Mouse (Mus musculus) heart, postnatal 10 days (tissue): ENCODE results near the gene Prss41. TPM values are rescaled to one million over a fixed set of nuclear protein-coding genes. Genes with fewer than 3 reads are reported as not detected.
"Not testable (repeated sequence)": the region's sequence is repeated elsewhere in the genome, so short reads cannot be mapped to it uniquely, and the experiment has no call there.

ENCODE experiments used
- DNase-seq, 2 experiments: peaks; one replicate each; pipeline ENCODE4 v3.0.0; 2021
- intact Hi-C: fragments of 180-260 bp; cut with DNase I; formaldehyde crosslinking; loops from one replicate; pipeline ENCODE4 v1.15.1; 2025
- total RNA-seq, 2 experiments: library from RNA; stranded (reverse); gene quantifications; 2 replicates each; pipeline ENCODE4 v1.2.3; 2021

Gene Prss41
- not detected for total RNA-seq

DNA sequence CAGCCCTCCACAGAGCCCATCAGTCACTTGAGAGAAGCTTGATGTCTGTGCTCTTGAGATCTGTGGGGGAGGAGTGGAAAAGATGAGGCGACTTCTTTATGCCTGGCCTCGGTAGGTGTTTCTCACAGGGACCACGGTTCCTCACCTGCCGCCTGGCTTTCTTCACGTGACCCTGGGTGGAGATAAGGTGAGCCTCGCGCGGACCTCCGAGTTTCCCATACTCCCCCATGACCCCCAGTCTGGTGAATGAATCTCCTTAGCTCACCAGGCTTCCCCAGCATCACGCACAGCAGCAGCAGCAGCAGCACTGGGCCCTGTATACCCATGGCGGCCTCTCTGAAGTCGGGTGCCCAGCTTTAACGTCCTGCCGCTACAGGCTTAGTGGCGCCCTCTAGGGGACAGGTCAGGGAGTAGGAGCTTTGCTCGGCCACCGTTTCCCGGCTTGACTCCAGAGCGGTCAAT is at the start of gene Prss41, which contains the start of gene Prss32:
TSS of gene Prss41 (minus strand) at position 361 of the 462 bp plus-strand sequence.
TSS of gene Prss32 (plus strand) at position 44 of the 462 bp plus-strand sequence.
- intact Hi-C loops, result loop anchor here (2.0 kb wide), 1 partner anchor 69 kb away; no protein-coding TSS in a partner anchor
- DNase-seq, result peak in 1 of 2 experiments; percentile 59

DNA sequence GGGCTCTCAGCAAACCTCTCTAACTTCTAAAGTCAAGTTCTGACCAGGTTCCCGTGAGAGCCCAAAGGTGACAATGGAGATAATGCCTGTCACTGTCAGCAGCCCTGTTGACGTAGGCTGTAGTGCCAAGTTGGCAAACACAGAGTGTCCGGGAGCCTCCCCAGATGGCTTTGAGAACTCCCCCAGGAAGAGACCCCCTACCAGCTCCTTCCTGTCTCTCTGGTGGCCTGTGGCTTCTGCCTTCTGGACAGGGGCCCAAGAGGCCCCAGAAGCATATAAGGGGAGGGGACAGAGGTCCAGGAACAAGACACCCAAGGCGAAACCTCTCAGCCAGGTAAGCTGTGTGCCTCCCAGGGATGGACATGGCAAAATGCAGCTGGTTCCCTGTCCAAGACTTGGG is 36.6 kb upstream of the Prss41 start, which contains the start of the genes Dcpp1 and Dcpp2:
TSS of gene Dcpp1 (plus strand) at position 301 of the 400 bp plus-strand sequence.
TSS of gene Dcpp2 (plus strand) at position 305 of the 400 bp plus-strand sequence.
- intact Hi-C loops, DNase-seq: not testable (repeated sequence)

DNA sequence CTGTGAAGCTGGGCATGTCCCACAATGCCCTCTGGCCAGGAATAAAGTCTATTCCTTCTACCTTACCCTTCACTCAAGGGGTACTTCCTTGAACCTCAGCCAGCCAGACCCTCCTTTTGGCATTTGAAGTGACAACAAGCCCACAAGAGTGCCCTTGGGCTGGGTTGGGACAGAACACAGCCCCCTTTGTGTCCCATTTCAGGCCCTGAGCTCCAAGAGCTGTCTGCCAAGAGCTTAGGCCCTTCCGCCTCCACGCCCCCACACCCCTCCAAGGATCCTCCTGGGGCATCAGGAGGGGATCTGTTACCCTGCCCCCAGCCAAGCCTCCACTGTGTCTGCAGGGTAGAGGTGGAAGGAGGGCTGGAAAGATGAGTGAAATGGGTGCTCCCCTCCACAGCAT is 33.2 kb upstream of the Prss41 start:
- intact Hi-C loops, result no loop called here
- no peak for DNase-seq

DNA sequence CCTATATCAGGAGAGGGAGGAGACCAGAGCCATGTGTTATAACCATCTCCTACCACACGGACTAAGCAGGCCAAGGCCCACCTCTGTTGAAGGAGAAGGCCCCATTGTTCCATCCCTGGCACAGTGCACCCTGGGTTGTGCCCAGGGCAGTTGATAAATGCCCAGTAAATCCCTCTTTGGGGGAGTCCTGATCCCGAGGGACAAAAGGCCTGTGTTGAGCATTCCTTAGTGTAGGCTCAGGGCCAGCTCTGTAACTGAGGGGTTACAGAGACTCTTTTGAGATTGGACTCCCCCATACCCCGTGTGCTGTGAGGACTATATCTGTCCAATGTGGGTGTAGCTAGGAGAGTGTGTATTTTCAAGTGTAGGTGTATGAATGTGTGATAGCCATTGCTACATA is 32.8 kb upstream of the Prss41 start:
- intact Hi-C loops, result no loop called here
- DNase-seq, result no peak

DNA sequence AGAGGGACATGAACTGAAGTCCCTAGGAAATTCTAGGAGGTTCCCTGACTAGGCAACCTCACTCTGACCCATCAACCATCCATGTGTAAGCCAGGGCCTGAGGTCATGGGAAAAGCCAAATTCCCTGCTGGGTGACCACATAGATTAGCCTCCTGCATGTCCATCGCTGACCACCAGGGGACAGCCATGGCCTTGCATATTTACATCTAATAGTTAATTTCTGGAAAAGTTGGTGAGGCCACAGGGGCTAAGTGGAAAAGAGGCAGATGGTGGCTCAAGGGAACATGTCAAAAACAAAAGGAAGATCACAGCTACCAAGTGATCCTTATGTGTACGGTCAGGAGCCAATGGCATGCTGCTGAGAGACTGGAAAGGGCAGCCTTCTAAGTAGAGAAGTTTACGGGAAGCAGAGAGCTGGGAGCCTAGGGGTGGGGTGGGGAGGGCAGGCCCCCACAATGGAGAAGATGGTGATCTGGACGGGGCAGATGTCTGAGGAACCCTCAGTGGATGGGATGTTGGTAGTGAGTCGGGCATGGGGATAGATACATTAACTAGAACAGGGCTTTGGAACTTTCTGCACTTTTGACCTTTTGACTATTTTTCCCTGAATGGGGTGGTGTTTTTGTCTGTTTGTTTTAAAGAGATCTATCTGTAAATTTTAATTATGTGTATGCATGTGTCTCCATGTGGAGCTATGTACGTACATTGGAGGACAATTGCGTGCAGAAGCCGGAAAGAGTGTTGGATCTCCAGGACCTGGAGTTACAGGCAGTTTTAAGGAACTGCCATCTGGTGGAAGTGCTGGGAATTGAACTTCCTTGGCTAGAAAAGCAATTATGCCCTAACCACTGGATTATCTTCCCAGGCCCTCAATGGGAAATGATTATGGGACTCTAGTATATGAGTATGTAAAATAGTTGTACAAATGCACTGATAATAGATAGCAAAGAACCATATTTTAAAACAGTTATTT is 30.2 kb upstream of the Prss41 start:
- intact Hi-C loops, result loop anchor here (1.0 kb wide), 2 partner anchors 86 to 100 kb away; no protein-coding TSS in a partner anchor
- DNase-seq, result peak; percentile 56 to 76

DNA sequence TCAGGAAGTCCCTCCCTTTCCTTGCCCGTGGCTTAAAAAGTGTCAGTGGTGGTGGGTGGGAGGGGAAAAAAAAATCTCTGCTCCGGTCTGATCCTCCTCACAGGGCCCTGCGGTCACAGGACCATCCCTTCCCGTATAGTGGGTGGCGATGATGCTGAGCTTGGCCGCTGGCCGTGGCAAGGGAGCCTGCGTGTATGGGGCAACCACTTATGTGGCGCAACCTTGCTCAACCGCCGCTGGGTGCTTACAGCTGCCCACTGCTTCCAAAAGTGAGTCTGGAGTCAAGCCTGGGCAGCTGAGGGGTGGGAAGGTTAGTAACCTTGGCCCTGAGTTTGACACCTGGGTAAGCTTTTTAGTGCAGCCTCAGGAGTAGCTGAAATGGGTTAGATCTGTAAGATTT is 24.5 kb upstream of the Prss41 start:
- no peak for DNase-seq
- intact Hi-C loops, result no loop called here

DNA sequence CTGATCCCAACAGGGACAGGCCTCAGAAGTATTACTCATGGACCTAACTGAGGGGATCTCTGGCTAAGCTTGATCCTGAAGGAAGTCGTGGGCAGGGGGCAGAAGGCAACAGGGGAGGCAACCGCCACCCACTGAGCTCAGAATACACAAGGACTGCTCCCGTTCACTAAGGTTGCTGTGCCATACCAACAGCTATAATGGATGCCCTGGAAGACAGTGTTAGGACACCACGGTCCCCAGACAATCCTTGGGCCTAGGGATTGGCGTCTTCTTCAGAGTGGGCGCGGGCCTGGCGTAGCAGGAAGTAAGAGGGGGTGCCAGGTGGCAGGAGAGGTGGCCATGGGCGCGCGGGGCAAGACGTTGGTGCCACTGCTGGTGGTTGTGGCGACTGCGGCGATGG is 23.8 kb upstream of the Prss41 start, which contains the start of gene Prss21:
TSS of gene Prss21 (plus strand) at position 301 of the 400 bp plus-strand sequence.
- no peak for DNase-seq
- intact Hi-C loops, result no loop called here

DNA sequence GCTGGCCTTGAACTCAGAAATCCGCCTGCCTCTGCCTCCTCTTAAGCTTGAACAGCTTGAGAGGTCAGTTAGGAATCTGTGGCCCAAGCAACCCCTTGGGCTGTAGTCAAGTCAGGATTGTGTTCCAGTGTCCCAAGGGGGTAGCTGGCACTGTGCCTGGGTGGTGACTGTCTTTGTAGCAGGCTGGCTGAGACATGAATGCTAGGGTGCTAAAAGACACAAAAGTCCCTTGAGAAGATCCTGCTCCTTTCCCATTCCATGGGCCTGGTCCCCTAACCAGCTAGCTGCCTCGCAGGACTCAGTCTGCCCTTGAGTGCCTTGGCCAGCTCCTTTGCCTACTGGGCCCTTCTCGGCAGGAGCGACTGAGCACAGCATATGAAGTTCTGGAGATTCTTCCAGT is 19.0 kb upstream of the Prss41 start:
- no peak for DNase-seq
- intact Hi-C loops, result no loop called here

DNA sequence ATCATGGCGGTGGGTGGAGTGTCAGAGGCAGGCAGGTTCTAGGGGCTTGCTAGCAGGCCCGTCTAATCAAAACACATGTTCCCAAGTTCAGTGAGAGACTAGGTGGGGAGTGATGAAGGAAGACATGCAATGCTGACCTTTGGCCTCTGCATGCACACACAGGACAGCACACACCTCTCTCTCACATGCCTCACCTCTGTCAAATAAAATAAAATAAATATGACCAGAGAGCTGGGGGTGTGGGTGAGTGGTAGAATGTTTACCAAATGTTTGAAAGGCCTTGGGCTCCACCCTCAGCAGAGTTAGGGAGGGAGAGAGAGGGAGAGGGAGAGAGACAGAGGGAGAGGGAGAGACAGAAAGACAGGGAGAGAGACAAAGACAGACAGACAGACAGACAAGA is 13.9 kb upstream of the Prss41 start:
- intact Hi-C loops, result no loop called here
- no peak for DNase-seq

DNA sequence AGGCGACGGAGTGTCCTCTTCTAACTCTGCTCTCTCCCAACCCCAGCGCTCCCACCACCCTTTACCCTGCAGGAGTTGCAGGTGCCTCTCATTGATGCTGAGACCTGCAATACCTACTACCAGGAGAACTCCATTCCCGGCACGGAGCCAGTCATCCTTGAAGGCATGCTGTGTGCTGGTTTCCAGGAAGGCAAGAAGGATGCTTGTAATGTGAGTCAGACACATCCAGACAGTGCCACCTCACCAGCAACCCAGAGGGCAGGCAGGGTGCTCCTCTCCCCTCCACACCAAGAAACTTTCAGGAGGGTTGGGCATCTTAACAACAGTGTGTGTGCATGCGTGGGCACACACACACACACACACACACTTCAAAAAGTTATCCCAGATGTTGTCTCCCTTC is 13.2 kb upstream of the Prss41 start:
- DNase-seq, result no peak
- intact Hi-C loops, result no loop called here

DNA sequence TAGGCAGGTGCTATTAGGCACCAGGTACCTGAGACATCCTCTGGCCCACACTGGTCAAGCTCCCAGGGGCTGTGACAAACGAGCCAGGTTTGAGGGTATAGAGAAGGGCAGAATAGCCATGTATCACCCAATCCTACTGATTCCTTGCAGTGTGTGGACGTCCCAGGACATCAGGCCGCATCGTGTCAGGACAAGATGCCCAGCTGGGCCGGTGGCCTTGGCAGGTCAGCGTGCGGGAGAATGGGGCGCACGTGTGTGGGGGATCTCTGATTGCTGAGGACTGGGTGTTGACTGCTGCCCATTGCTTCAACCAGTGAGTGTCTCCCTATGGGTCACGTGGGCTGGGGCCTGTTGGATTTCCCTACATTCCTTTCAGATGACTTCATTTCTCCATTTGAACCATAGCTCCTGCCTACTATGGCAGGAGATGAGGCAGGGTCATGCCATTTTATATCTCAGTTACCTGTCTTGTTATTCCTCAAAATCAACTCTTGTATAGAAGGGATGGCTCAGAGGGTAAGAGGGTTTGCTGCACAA is 10.3 kb upstream of the Prss41 start:
- DNase-seq, result peak in 1 of 2 experiments; percentile 14
- intact Hi-C loops, result loop anchor here (5.0 kb wide), 1 partner anchor 107 kb away; the partner anchor contains the start of gene Kremen2

DNA sequence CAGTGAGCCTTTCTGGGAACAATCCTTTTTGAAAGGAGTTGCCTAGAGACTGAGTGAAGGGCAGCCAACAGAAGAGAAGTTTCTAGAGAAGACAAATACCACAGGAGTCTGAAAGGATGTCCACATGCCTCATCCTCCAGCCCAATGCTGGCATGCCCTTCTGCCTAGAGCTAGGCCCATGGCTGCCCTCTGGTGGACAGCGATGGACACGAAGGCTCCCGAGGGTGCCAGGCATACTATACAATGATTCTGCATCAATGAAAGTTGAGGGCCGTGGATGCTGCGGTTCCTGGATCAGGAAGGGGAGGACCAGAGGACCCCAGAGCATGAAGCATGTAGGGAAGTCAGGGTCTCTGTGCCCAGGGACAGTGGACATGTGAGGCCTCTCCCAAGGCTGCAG is 9.3 kb upstream of the Prss41 start:
- intact Hi-C loops, result loop anchor here (5.0 kb wide), 1 partner anchor 106 kb away; the partner anchor contains the start of gene Kremen2
- DNase-seq, result peak; percentile 40 to 71

DNA sequence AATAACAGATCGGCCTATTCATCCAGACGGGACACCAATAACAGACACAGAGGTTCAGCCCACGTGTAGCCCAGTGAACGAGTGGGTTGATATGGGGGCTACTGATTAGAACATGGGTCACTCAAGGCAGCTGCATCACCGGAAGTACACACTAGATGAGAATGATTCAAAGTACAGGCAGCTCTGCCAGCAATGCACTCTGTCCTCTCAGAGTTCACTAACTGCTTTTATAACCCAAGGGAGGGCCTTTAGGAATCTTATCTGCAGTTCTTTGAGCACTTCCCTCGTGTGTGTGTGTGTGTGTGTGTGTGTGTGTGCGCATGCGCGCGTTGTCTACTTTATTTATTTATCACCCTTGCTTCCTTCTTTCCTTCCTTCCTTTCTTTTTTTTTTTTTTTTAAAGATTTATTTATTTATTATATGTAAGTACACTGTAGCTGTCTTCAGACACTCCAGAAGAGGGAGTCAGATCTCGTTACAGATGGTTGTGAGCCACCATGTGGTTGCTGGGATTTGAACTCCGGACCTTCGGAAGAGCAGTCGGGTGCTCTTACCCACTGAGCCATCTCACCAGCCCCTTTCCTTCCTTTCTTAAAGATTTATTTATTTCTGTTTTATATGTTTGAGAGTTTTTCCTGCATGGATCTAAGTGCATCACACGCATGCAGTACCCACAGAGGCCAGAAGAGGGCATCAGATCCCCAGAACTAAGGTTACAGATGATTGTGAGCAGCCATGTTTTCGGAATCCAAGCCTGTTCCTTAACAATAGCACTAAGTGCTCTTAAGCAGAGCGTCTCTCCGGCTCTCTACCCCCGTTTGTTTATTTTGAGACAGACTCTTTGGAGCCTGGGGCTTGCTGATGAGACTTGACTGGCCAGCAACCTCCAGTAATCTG is 7.1 kb upstream of the Prss41 start:
- DNase-seq, result peak; percentile 56 to 79
- intact Hi-C loops, result loop anchor here (1.0 to 5.0 kb wide), 2 partner anchors 104 to 109 kb away; partner anchors contain the start of gene Kremen2

DNA sequence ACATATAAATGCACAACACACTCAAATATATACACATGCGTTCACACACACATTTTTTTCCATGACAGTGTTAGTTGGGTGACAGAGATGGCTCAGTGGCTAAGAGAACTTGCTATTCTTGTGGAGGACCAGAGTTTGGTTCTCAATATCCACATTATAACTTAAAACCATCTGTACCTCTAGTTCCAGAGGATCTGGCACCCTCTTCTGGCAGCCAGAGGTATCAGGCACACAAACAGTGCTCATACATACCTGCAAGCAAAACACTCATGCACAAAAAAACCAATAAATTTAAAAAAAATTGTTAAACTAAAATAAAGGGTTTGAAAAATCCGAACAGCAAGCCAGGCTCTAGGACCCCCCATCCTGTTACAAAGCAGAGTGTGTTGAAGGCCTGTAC is 6.1 kb upstream of the Prss41 start:
- intact Hi-C loops, result loop anchor here (5.0 kb wide), 1 partner anchor 103 kb away; the partner anchor contains the start of gene Kremen2
- no peak for DNase-seq

DNA sequence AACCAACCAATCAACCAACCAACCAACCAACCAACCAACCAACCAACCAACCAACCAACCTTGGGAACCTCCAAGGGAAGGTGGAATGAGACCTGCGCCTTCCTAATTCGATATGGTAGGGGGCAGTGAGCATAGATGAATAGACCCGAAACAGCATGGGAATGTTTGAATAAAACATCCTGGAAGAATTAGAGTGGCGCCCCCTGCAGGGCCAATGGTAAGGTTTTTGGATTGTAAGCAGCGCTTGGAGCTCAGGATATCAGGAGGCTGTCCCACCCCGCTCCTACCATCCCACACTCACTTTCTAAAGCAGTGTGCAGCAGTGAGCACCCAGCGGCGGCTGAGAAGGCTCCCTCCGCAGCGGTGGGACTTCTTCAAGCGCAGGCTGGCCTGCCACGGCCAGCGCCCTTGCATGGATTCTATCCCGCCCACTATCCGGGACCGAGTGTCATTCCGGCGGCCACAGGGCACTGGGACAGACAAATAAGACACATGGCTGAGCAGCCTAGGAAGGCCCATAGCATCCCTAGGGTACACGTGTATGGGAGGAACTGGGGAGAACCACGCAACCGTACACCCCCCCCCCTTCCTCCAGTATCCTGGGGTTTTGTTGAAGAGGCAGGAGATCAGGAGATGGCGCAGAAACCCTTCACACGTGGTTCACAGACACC is 696 bp downstream of the Prss41 start:
- intact Hi-C loops, result loop anchor here (2.0 kb wide), 1 partner anchor 68 kb away; no protein-coding TSS in a partner anchor
- DNase-seq, result no peak

DNA sequence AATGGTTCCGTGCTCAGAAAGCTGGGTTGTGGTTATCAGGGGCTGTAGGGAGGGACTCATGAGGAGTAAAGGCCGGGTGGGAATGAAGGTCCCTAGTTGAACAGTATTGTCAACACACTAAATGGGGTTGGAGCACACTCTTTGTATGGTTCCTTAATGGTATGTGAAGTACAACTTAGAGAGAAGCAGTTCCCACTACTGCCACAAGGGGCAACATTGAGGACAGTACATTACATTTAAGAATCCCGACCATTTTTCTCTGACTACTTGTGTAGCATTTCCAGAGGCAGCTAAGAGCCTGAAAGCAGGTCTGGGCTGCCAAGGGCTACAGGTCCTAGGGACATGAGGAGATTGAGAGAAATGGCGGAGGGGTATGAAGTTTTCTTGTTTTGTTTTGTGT is 2.8 kb downstream of the Prss41 start:
- intact Hi-C loops, result no loop called here
- DNase-seq, result peak; percentile 57 to 74

DNA sequence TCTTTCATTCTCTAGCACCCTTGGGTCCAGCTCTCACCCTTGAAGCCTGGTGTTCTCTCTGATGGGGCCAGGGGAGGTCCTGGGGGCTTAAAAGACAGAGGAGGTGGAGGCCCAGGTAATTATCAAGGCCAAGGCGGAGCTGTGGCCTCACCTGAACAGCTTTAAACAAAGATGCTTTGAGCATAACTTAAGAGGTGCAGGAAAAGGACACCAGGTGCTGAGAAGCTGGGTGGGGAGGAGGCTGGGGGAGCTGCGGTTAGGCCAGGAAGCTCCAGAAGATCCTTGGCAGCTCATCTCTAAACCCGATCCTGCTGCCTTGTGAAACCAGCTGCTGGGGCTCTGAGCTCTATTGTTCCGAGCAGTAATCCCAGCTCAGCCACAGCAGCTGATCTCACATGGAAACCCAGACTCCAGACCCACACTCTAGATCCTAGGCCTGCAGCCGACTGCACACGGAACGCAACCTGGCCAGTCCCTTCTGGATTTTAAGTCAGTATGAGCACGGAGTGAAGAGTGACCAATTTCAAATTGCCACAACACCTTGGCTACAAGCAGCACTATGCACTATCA is 7.9 kb downstream of the Prss41 start, which contains the start of gene Prss33:
TSS of gene Prss33 (minus strand) at position 51 of the 570 bp plus-strand sequence.
- DNase-seq, result no peak
- intact Hi-C loops, result no loop called here

DNA sequence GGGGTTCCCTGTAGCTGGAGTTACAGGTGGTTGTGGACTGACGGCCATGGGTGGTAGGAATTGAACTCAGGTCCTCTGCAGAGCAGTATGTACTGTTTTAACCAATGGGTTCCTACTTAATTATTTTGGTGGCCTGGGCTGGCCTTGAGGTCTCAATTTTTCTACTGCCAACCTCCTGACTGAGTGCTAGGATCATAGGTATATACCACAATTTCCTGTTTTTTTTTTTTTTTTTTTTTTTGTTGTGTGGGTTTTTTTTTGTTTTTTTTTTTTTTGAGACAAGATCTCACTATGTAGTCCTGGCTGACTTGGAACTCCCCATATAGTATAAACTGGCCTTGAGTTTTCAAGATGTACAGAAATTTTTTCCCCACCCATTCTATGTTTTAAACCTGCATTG is 12.8 kb downstream of the Prss41 start:
- no peak for DNase-seq
- intact Hi-C loops, result no loop called here

DNA sequence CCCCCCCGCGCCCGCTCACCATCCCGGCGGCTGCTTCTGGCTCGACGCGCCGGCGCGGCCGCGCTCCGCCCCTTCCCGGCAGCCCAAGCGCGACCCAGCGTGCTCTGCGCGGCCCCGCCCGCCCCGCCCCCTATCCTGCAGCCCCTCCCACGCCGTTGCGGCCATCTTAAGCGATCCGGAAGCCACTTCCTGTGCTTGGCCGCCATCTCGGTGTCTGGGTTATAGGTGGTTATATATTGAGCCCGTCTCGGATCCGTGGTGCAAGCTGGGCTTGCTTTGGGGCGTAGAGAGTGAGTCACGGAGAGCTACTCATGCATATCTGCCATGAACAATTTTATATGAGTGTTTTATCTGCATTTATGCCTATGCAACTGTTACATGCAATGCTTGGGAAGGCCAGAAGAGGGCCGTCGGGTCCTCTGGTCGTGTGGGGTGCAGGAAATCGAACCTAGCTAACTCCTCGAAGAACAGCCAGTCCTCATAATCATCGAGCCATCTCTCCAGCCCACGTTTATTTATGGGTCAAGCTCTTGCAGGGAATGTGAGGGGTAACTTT is 14.8 kb downstream of the Prss41 start, which contains the start of gene Elob:
TSS of gene Elob (minus strand) at position 73 of the 556 bp plus-strand sequence.
- intact Hi-C loops, result loop anchor here (1.0 to 2.0 kb wide), 2 partner anchors 25 to 58 kb away; partner anchors contain the start of gene Flywch1
- peak; percentile 89 to 91 for DNase-seq
